Mouse (Mus musculus): ENCODE data around the gene Wdr25. TPM values are rescaled to one million over a fixed set of nuclear protein-coding genes. Genes with fewer than 3 reads are reported as not detected.

The Wdr25 gene
- polyA plus RNA-seq, 1 experiment, result 3.5 TPM

DNA sequence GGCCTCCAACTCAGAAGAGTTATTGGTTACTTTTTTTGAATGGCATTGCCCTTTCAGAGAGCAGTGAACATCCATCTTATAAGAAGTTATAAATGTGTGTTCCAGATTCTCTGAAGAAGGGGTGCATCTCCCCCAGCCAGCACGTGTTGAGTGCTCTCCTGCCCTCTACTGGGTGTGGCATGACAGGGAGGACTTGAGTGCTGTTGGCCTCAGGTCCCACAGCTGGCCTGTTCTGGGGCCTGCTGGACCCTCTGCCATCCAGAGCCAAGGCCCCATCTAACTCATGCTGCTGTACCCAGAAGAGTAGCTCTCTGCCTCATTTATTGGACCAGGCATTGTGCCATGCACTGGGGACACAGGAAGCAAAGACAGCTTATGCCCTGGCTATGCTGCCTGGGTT is 46.8 kb downstream of the Wdr25 start:
- TF ChIP-seq CTCF (IDR thresholded peaks at IDR 0.05; ENCODE audit: control insufficient read depth, insufficient read depth, low read length) (peak; percentile 25), POLR2A (IDR thresholded peaks at IDR 0.05; ENCODE audit: borderline replicate concordance, control insufficient read depth, low read depth, low read length) (no peak)
- Histone ChIP-seq H3K27ac (ENCODE audit: control insufficient read depth, insufficient read depth, low read depth, low read length, poor library complexity) (no peak overlapping the region), H3K4me1 (ENCODE audit: control insufficient read depth, insufficient read depth, low read length) (peaks cover 3% of the 10 kb centered on the region), H3K4me3 (replicated peaks; ENCODE audit: control insufficient read depth, low read depth, low read length) (no peak overlapping the region)
- 23% methylated on average over 1 of the region's 1 CpGs for WGBS

DNA sequence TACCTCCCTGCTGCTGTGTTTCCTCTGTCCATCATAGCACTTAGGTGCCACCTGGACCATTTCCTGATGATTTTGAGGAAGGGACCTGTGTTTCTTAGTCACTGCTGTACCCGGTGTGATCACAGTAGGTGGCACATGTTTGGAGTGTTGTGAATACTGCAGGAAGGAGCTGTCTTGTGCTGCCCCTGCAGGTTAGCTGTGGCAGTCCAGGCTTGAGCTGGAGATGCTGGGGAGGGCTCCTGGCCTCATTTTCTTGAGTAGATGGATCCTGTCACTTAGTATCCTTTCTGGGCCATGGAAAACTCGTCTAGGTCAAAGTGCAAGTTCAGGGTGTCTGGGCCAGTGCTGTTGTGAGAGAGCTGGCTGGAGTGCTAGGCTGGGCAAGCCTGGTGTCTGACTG is 47.9 kb downstream of the Wdr25 start:
- TF ChIP-seq POLR2A (IDR thresholded peaks at IDR 0.05; ENCODE audit: borderline replicate concordance, control insufficient read depth, low read depth, low read length) (no peak), CTCF (IDR thresholded peaks at IDR 0.05; ENCODE audit: control insufficient read depth, insufficient read depth, low read length) (no peak)
- 49% methylated on average over 2 of the region's 2 CpGs for WGBS
- Histone ChIP-seq H3K4me3 (replicated peaks; ENCODE audit: control insufficient read depth, low read depth, low read length) (no peak overlapping the region), H3K27ac (ENCODE audit: control insufficient read depth, insufficient read depth, low read depth, low read length, poor library complexity) (no peak overlapping the region), H3K4me1 (ENCODE audit: control insufficient read depth, insufficient read depth, low read length) (peaks cover 3% of the 10 kb centered on the region)

DNA sequence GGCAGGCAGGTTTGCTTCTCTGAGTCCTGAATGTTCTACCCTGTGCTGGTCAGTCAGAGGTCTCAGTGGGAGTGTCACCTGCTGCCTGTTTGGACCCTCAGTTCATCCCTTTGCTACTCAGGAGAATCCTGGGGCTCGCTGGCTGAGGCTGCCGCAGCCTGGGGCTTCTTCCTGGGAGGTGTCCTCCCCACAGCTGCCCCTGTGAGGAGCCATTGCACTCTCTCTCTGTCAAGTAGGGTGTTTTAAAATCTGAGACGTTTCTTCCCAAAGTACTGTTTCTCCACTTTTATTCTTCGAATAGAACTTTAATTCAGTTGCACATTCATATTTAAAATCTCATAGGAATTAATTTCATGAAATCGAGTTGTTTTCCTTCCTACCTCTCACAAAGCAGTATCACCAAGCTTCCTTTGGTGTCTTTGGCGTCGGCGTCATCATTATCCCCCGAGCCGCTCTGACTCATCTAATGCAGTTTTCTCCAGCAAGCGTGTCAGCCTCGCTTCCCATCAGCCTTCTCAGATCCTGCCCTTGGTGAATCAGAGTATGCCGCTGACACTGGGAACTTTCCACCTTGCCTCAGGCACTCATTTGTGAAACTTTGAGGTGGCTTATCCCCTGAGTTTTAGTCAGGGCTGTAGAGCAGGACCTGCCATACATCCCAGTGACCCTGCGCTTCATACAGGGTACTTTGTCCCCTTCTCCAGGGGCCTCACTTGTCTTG is 48.9 kb downstream of the Wdr25 start:
- 85% methylated on average over 14 of the region's 14 CpGs for WGBS
- no peak overlapping the region for H3K27ac ChIP-seq (ENCODE audit: control insufficient read depth, insufficient read depth, low read depth, low read length, poor library complexity)
- H3K4me1 ChIP-seq (ENCODE audit: control insufficient read depth, insufficient read depth, low read length), result peaks cover 1% of the 10 kb centered on the region
- H3K4me3 ChIP-seq (replicated peaks; ENCODE audit: control insufficient read depth, low read depth, low read length), result no peak overlapping the region
- no peak for TF ChIP-seq POLR2A (IDR thresholded peaks at IDR 0.05; ENCODE audit: borderline replicate concordance, control insufficient read depth, low read depth, low read length)
- TF ChIP-seq CTCF (IDR thresholded peaks at IDR 0.05; ENCODE audit: control insufficient read depth, insufficient read depth, low read length), result no peak

DNA sequence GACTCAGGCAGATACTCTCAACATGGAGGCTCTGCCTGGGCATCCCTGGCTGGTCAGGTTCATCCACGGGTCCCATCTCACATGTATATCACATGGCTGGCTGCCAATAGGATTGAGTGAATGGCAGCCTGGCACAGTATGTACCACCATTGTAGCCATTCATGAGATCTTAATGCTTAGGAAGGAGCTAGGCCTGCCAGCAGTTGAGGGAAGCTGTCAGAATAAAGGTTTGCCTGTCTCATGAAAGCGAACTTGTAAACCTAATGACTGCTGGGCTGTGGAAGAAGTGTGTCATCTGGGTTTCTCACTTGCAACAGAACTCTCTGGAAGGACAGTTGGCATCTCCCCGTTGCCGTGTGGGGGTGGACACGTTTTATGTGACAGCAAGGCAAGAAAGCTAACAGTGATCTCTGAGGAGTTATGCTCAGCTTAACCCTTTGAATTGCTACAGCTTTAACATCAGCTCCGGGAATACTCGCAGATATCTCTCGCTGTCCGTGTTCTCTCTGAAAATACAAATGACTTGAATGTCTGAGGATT is 59.6 kb downstream of the Wdr25 start:
- Histone ChIP-seq H3K27ac (ENCODE audit: control insufficient read depth, insufficient read depth, low read depth, low read length, poor library complexity) (no peak overlapping the region), H3K4me3 (replicated peaks; ENCODE audit: control insufficient read depth, low read depth, low read length) (no peak overlapping the region), H3K4me1 (ENCODE audit: control insufficient read depth, insufficient read depth, low read length) (no peaks in the 10 kb centered on the region)
- WGBS, result 83% methylated on average over 9 of the region's 9 CpGs
- TF ChIP-seq POLR2A (IDR thresholded peaks at IDR 0.05; ENCODE audit: borderline replicate concordance, control insufficient read depth, low read depth, low read length) (no peak), CTCF (IDR thresholded peaks at IDR 0.05; ENCODE audit: control insufficient read depth, insufficient read depth, low read length) (no peak)

DNA sequence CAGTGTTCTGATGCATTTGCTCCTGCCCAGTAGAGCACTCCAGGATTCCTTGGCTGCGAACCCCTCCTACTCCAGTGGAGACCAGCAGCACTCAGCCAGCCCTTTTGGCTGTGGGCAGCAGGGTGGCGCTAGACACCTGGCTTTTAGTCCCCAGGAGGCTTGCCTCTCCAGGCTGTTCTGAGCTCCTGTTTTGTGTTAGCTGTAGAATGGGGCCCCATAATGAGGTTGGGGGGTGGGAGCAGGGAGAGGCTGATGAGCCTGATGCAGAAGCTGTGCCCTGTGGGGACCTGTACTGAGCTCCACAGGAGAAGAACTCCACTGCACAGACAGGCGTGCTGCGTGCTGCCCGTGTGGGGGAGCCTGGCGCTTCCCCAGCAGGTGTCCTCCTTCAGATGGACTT is 60.4 kb downstream of the Wdr25 start:
- 76% methylated on average over 6 of the region's 6 CpGs for WGBS
- Histone ChIP-seq H3K4me1 (ENCODE audit: control insufficient read depth, insufficient read depth, low read length) (no peaks in the 10 kb centered on the region), H3K27ac (ENCODE audit: control insufficient read depth, insufficient read depth, low read depth, low read length, poor library complexity) (no peak overlapping the region), H3K4me3 (replicated peaks; ENCODE audit: control insufficient read depth, low read depth, low read length) (no peak overlapping the region)
- TF ChIP-seq POLR2A (IDR thresholded peaks at IDR 0.05; ENCODE audit: borderline replicate concordance, control insufficient read depth, low read depth, low read length) (no peak), CTCF (IDR thresholded peaks at IDR 0.05; ENCODE audit: control insufficient read depth, insufficient read depth, low read length) (no peak)

DNA sequence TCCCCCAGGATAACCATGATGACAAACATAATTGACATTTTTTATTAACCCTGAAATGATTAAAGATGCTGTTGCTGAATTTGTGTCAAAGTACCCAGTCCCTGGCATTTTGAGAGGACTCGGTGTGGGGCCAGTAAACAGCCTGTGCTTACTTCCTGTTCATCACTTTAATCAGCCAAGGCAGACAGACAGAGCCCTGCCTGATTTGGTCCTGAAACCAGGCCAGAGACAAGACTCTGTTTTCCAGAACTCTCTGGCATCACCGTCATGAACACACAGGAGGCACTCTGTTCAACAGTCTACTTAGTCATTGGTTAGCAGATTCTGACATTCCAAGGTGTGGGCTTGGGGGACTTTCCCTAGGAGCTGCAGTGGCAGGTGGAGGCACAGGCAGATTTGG is 61.0 kb downstream of the Wdr25 start:
- no peak overlapping the region for H3K27ac ChIP-seq (ENCODE audit: control insufficient read depth, insufficient read depth, low read depth, low read length, poor library complexity)
- 77% methylated on average over 2 of the region's 2 CpGs for WGBS
- TF ChIP-seq POLR2A (IDR thresholded peaks at IDR 0.05; ENCODE audit: borderline replicate concordance, control insufficient read depth, low read depth, low read length) (no peak), CTCF (IDR thresholded peaks at IDR 0.05; ENCODE audit: control insufficient read depth, insufficient read depth, low read length) (no peak)
- no peaks in the 10 kb centered on the region for H3K4me1 ChIP-seq (ENCODE audit: control insufficient read depth, insufficient read depth, low read length)
- no peak overlapping the region for H3K4me3 ChIP-seq (replicated peaks; ENCODE audit: control insufficient read depth, low read depth, low read length)

DNA sequence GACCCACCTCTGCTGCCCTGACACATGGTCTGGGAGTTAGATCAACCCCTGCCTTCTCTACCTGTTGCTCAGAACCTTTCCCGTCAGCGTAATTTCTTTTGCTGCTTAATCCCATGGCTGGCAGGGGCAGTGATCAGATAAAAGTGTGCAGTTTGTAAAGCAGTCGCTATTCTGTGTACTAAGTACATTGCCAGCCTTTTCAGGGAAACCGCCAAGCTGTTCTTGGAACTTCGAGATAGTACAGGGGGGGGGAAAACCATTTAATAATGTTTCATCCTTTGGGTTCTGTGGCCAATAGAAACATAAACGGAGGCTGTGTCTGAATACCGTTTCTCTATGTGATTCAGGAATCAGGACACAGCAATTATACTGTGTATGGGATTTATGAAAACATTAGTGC is 65.1 kb downstream of the Wdr25 start:
- 79% methylated on average over 7 of the region's 7 CpGs for WGBS
- Histone ChIP-seq H3K4me3 (replicated peaks; ENCODE audit: control insufficient read depth, low read depth, low read length) (no peak overlapping the region), H3K4me1 (ENCODE audit: control insufficient read depth, insufficient read depth, low read length) (no peaks in the 10 kb centered on the region), H3K27ac (ENCODE audit: control insufficient read depth, insufficient read depth, low read depth, low read length, poor library complexity) (no peak overlapping the region)
- no peak for TF ChIP-seq POLR2A (IDR thresholded peaks at IDR 0.05; ENCODE audit: borderline replicate concordance, control insufficient read depth, low read depth, low read length)
- TF ChIP-seq CTCF (IDR thresholded peaks at IDR 0.05; ENCODE audit: control insufficient read depth, insufficient read depth, low read length), result no peak

DNA sequence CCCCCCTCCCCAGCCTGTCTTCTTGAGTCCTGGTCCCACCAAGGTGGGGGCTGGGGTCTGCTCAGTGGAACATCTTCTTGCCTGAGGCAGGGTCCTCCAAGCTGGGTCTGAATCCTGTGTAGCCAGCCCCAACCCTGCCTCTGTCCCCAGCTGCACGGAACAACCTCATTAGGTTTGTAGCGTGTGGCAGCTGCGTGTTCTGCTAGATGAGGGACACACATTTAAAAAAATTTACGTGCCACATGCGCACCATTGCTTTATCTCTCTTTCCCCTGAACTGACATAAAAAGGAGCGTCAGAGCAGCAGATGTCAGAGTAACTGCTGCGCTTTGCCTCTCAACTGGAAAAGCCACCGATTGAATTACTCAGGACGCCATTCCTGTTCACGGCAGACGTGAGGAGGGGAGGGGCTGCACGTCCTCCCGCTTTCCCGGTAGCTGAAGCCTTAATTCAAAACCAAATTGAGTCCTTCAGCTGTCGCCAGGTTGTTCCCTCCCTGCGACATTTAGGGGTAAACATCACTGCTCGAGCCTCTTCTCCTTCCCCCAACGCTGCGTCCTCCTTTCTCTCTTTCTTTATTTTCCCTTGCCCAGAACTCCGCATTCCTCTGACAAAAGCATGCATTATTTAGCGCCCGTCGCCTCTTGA is 65.7 kb downstream of the Wdr25 start:
- Histone ChIP-seq H3K4me3 (replicated peaks; ENCODE audit: control insufficient read depth, low read depth, low read length) (no peak overlapping the region), H3K27ac (ENCODE audit: control insufficient read depth, insufficient read depth, low read depth, low read length, poor library complexity) (no peak overlapping the region), H3K4me1 (ENCODE audit: control insufficient read depth, insufficient read depth, low read length) (no peaks in the 10 kb centered on the region)
- 37% methylated on average over 23 of the region's 23 CpGs for WGBS
- no peak for TF ChIP-seq CTCF (IDR thresholded peaks at IDR 0.05; ENCODE audit: control insufficient read depth, insufficient read depth, low read length)
- TF ChIP-seq POLR2A (IDR thresholded peaks at IDR 0.05; ENCODE audit: borderline replicate concordance, control insufficient read depth, low read depth, low read length), result no peak

Measured in bone marrow, adult 2 months (tissue).